Mouse (Mus musculus): Measurements from ENCODE around the gene Tmeff1.
"Not testable (repeated sequence)": the region's sequence is repeated elsewhere in the genome, so short reads cannot be mapped to it uniquely, and the experiment has no call there.

GRCm38 (mm10) chr4:48679728-48680127 is 94.8 kb downstream of the Tmeff1 start:
- not testable (repeated sequence) for TF ChIP-seq MAFK (IDR thresholded peaks at IDR 0.05; ENCODE audit: insufficient read depth, low read depth, low read length); HCFC1 (IDR thresholded peaks at IDR 0.05; ENCODE audit: borderline replicate concordance, insufficient read depth, low read length)
